Mouse (Mus musculus): Measurements from ENCODE around the gene Rnf17. TPM values are rescaled to one million over a fixed set of nuclear protein-coding genes. Genes with fewer than 3 reads are reported as not detected.

Rnf17 gene
- total RNA-seq, 1 experiment, result 34.0 TPM

DNA sequence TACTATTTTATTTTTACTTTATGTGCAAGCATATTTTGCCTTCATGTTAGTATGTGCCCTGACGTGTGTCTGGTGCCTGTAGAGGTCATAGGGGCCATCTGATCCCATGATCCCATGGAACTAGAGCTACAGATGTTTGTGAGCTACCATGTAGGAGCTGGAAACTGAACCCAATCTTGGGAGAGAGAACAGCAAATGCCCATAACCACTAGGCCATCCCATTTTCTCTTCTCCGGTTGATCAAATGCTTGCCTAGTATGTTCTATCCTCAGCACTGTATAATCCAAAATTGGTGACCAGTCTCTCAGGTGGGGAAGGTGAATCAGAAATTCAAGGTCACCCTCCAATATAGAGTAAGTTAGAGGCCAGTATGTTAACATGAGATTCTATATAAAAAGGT lies 170.2 kb downstream of the Rnf17 start:
- Histone ChIP-seq H3K9me3 (ENCODE audit: control insufficient read depth, insufficient read depth, low read depth, low read length) (no peaks in the 10 kb centered on the region), H3K4me1 (ENCODE audit: control insufficient read depth in 2 of 2, insufficient read depth in 2 of 2, low read length in 2 of 2, poor library complexity in 1 of 2) (peaks cover 5% of the 10 kb centered on the region in 2 experiments; a peak in 3 of 4 replicates), H3K4me3 (ENCODE audit: insufficient read depth in 1 of 2, low read depth in 1 of 2, low read length in 2 of 2, poor library complexity in 1 of 2, severe bottlenecking in 1 of 2) (no peak overlapping the region), H3K9ac (ENCODE audit: insufficient read depth, low read depth, low read length, poor library complexity, severe bottlenecking) (no peak overlapping the region), H3K27ac (ENCODE audit: insufficient read depth, low read depth, low read length, poor library complexity, severe bottlenecking) (no peak overlapping the region), H3K36me3 (ENCODE audit: control insufficient read depth, insufficient read depth, low read length, poor library complexity, severe bottlenecking) (no peaks in the 10 kb centered on the region)
- in situ Hi-C loops (cut with MboI; ENCODE audit: low sequenced_read_pairs in 2 of 2, unreplicated experiment in 2 of 2), result no loop called here
- no peak for TF ChIP-seq ZNF384 (IDR thresholded peaks at IDR 0.05; ENCODE audit: low read depth, low read length)
- TF ChIP-seq MAFK (IDR thresholded peaks at IDR 0.05; ENCODE audit: insufficient read depth, low read depth, low read length), result no peak
- no peak for TF ChIP-seq CHD2 (IDR thresholded peaks at IDR 0.05; ENCODE audit: low read depth, low read length)
- no peak for TF ChIP-seq HCFC1 (IDR thresholded peaks at IDR 0.05; ENCODE audit: borderline replicate concordance, insufficient read depth, low read length)
- TF ChIP-seq ZC3H11A (IDR thresholded peaks at IDR 0.05; ENCODE audit: borderline replicate concordance, low read depth, low read length), result no peak
- no peak for DNase-seq (ENCODE audit: low read depth, low spot score)

Other genes starting within 250 kb of the Rnf17 start
- gene Gzmg, start 243.0 kb upstream of the Rnf17 start, total RNA-seq (2012; rRNA removed), result not detected in 2 replicates
- 0.22 TPM in 1 of 2 replicates, not detected in the other for gene Gzmn, start 228.0 kb upstream of the Rnf17 start, total RNA-seq (2012; rRNA removed)
- not detected in 2 replicates for gene Gzmf, start 191.2 kb upstream of the Rnf17 start, total RNA-seq (2012; rRNA removed)
- not detected in 2 replicates for gene Gzmc, start 167.9 kb upstream of the Rnf17 start, total RNA-seq (2012; rRNA removed)
- gene Gzmb, start 140.3 kb upstream of the Rnf17 start, total RNA-seq (2012; rRNA removed), result not detected in 2 replicates
- 2.1 and 3.5 TPM in 2 replicates for gene Atp12a, start 37.5 kb upstream of the Rnf17 start, total RNA-seq (2012; rRNA removed)
- 4.5 and 6.9 TPM in 2 replicates for gene Cenpj, start 172.8 kb downstream of the Rnf17 start, total RNA-seq (2012; rRNA removed)
- 1.7 and 1.8 TPM in 2 replicates for gene Parp4, start 173.0 kb downstream of the Rnf17 start, total RNA-seq (2012; rRNA removed)

All from ES-E14 (cell line).